Mouse (Mus musculus) cerebellum, postnatal 4 days (tissue): ENCODE data around the gene Tsga8.

Source experiments
- DNase-seq, 2 experiments: peaks; one replicate each; pipeline ENCODE4 v3.0.0; 2022; ENCODE audit warnings: low spot score in 2 of 2, mixed read lengths in 1 of 2

Gene Tsga8

DNA sequence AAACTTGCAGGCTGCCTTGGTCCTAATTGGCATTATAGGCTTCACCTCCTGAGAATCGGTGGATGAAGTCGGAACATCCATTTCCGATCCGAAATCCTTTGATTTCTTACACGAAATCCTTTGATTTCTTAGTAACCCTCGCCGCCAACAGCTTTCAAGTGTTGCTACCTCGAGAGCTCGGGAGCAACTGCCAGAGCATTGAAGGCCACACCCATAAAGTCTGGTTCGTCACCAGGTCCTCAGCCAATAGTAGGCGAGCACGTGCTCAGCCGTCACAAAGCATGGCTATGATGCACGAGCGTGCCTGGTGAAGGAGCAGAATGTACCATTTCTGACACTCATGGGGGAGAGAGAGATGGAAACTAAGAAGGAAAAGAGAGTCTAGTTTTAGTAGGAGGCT is at the start of gene Tsga8:
Gene Tsga8 (minus strand): TSS at position 327 of the 400 bp plus-strand sequence.
- no peak for DNase-seq
